Mouse (Mus musculus): ENCODE data around the gene Pcgf5. TPM values are rescaled to one million over a fixed set of nuclear protein-coding genes. Genes with fewer than 3 reads are reported as not detected.

Pcgf5 gene
- total RNA-seq (2021), result 10 to 100 TPM; 20.3 to 21.1 TPM
- long read RNA-seq, full-length matches to known transcripts, result 6 of 12 reads
- long read RNA-seq, partial matches to known transcripts, result 0 of 12 reads
- long read RNA-seq, other reads (novel, unspliced or antisense), result 6 of 12 reads

- DNase-seq (ENCODE audit: low spot score in 2 of 2), result peak; percentile 49 to 60
These were observed at the start of gene Pcgf5 for GRCm38 (mm10) chr19:36348161-36348800. Gene Pcgf5 (plus strand): TSS chr19:36348309.

DNA sequence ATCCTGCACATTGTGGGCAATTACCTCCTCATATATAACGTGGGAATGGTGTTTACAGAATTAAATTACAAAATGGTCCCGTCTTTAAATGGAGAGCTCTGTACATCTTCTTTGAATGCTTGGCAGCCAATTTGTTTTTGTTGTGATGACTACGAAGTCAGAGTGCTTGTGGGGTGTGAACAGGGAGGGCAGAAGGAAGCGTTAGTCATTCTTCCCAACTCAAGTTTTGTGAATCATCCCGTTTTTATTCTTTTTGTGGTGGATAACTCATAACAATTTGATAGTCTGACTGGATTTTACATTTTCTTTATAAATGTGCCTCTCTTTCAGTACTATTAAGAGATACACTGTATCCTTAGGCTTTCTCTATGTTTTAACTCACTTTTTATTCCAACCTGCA is 42.6 kb upstream of the Pcgf5 start:
- DNase-seq (ENCODE audit: low spot score in 2 of 2), result no peak

GRCm38 (mm10) chr19:36314010-36314409 is 34.1 kb upstream of the Pcgf5 start:
- peak in 1 of 2 experiments; percentile 6 for DNase-seq (ENCODE audit: low spot score in 2 of 2)

DNA sequence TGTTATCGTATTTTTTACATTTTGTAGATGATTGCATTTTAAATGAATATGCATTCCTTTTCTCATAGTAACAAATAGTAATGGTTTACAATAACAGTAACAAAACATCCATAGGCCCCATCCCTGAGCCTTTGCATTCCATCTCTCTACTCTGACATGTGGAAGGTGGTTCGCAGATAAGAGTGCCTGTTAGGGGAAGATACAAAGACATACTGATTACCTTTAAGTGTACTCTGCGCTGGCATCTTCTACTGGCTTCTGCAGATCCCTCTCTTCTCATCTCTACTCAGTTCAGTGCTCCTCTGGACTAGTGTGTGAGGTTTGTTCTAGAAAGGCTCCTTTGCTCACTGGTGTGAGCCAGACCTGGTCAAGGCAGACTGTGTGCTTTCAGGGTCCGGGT is 28.4 kb upstream of the Pcgf5 start:
- no peak for DNase-seq (ENCODE audit: low spot score in 2 of 2)

- DNase-seq (ENCODE audit: low spot score in 2 of 2), result no peak
These were observed 27.0 kb upstream of the Pcgf5 start for GRCm38 (mm10) chr19:36321066-36321465.

- no peak for DNase-seq (ENCODE audit: low spot score in 2 of 2)
These were observed 24.8 kb upstream of the Pcgf5 start for GRCm38 (mm10) chr19:36323326-36323725.

DNA sequence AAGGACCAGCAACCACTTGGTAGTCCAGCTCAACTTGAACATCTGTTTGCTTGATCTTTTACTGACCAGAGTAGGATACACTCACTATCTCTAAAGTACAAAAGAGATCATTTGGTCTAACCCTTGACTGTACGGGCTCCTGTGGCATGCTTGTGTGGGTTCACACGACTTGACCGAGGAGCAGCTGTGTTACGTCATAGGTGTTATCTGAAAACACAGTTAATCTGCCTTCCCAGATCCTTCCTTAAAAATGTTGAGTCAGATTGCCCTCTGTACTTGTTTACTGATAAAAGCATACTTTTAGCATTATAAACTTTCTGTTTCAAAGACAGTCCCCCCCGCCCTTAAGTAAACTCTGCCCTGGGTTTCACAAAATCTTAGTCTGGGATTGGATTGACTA is 19.4 kb upstream of the Pcgf5 start:
- DNase-seq (ENCODE audit: low spot score in 2 of 2), result no peak

DNA sequence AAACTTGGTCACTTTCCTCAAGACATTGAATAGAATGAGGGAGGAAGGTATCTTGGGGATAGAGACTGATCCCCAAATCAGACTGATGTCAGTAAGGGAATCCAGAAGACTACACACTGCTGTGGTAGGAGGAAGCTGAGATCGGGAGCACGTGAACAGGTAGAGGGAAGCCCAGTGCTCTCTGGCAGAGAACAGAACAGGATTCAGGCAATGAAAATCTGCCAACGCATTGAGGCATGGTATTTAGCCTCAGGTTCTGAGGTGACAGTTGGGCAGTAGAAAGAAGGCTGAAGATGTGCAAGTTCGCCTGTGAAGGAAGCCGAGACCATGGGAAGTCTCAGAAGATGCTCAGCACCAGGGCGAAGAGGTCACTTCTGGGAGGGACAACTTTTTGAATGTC is 733 bp upstream of the Pcgf5 start:
- DNase-seq (ENCODE audit: low spot score in 2 of 2), result no peak

- no peak for DNase-seq (ENCODE audit: low spot score in 2 of 2)
These were observed 313 bp upstream of the Pcgf5 start for GRCm38 (mm10) chr19:36347831-36348160.

- DNase-seq (ENCODE audit: low spot score in 2 of 2), result peak; percentile 74 to 77
These were observed 835 bp downstream of the Pcgf5 start for GRCm38 (mm10) chr19:36348801-36349486.

- peak in 1 of 2 experiments; percentile 13 for DNase-seq (ENCODE audit: low spot score in 2 of 2)
These were observed 1.4 kb downstream of the Pcgf5 start for GRCm38 (mm10) chr19:36349487-36349955.

GRCm38 (mm10) chr19:36350181-36350580 is 2.1 kb downstream of the Pcgf5 start:
- peak in 1 of 2 experiments; percentile 6 for DNase-seq (ENCODE audit: low spot score in 2 of 2)

GRCm38 (mm10) chr19:36350870-36351269 is 2.8 kb downstream of the Pcgf5 start:
- DNase-seq (ENCODE audit: low spot score in 2 of 2), result no peak

DNA sequence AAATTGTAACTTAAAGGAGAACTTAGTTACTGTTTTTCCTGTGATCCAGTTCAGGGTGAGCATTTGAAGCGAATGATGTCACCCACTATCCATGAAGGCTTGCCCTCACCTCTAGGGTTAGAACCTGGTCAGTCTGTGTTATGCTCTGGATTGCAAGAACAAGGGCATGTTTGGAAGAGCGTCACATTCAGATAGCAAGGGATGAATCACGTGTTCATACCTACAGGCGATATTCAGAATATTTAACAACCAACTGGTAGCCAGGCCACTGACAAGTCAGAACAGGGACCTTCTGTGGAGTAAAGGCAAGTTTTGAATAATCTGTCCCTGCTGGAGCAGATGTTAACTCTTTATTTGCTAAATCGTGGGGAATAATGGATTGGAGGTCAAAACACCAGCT is 14.4 kb downstream of the Pcgf5 start:
- no peak for DNase-seq (ENCODE audit: low spot score in 2 of 2)

DNA sequence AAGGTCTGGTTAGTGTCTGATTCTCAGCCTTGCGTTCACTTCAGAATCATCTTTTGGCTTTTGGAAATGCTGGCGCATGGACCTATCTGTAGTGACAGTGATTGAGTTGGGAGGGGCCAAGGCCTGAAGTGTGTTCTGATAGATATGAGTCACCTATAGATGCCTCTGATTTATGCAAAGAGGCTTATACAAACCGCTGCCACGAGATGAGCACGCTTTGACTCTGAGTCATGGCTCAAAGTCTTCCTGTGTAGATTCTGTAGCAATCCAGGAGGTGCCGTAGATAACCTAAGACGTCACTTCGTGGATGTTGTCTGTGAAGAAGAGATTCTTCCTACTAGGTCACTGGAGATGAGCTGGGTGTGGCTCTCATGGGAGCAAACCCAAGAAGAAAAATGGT is 16.6 kb downstream of the Pcgf5 start:
- no peak for DNase-seq (ENCODE audit: low spot score in 2 of 2)

DNA sequence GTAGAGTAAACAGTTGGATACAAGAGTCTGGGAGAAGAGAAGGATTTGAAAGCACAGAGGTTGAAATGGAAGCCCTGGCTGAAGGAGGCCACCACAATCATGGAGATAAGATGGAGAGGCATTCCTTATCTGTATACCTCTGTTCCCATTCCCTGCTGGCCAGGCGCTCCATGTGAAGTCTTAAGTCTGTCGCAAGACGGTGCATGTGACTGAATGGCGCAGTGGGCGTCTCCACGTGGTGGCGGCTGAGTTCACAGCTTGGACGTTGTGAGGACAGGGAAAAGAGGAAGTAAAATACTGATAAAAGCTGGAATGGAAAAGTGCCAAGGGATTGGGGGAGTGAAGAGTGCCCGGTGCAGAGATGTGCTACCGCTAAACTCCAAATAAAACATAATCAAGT is 23.4 kb downstream of the Pcgf5 start:
- DNase-seq (ENCODE audit: low spot score in 2 of 2), result no peak

DNA sequence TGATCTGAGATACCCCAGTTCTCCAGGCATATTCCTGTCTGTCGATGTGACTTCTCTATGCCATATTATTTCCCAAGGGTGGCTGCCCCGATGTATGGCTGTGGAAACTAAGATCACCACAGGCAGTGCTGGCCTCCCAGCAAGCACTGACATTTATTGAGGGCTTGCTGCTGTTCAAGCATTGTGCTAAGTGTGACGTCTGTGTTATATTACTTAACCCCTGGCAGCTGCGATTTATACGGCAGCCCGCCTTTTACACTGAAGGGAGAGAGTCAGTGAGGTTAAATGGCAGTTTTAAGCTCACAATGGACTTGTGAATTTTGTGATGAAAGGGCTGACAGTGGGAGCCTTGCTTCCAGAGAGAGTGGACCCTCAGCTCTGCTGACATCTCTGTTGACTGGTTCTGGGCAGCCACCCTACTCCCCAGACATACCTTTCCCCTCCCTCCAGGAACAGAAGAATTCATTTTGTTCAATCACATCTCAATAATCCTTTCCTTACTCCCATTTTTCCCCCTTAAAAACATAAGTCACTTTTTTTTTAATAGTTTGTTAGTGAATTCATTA is 25.0 kb downstream of the Pcgf5 start:
- no peak for DNase-seq (ENCODE audit: low spot score in 2 of 2)

DNA sequence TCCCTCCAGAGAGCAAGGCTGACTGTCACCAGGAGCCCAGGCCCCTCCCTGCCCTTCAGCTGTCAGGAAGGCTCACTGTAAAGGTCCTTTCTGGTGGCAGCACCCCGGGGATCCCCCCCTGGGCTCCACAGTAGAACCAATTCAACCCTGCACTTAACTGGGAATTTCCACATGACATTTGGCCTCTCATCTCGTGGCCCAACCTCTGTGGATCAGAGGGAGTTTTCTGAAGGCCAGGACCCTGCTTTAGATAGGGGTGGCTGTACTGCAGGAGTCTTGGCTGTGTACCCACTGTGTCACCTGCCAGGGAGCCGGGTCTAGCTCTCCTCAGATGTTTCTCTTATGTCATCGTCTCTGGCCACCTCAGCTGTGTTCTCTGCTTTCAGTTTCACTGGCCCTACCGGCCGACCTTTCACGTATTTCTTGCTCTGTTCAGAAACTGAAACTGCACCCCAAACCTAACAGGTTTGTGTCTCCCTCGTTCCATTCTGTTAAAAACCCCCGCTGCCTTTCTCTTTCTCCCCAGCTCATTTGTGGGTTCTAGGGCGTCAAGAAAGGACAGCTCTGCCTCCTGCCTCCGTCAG is 27.2 kb downstream of the Pcgf5 start:
- no peak for DNase-seq (ENCODE audit: low spot score in 2 of 2)

DNA sequence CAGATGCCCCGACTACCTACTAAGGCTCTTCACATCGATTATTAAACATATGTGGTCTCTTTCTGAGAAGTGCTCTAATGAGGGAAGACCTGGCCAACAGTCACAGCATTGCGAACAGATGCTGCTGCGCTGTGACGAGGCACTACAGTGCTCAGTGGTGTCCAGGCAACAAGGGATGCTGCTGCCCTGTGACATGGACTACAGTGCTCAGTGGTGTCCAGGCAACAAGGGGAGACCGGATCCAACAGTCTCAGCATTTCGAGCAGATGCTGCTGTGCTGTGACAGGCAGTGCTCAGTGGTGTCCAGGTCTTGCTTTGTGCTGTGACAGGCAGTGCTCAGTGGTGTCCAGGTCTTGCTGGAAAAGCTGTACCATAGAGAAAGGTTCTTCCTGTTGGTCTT is 29.6 kb downstream of the Pcgf5 start:
- no peak for DNase-seq (ENCODE audit: low spot score in 2 of 2)

- DNase-seq (ENCODE audit: low spot score in 2 of 2), result no peak
These were observed 30.6 kb downstream of the Pcgf5 start for GRCm38 (mm10) chr19:36378511-36379232.

GRCm38 (mm10) chr19:36382901-36383300 is 34.8 kb downstream of the Pcgf5 start:
- DNase-seq (ENCODE audit: low spot score in 2 of 2), result no peak
